Mouse (Mus musculus): ENCODE results near the gene Psmg3.

DNA sequence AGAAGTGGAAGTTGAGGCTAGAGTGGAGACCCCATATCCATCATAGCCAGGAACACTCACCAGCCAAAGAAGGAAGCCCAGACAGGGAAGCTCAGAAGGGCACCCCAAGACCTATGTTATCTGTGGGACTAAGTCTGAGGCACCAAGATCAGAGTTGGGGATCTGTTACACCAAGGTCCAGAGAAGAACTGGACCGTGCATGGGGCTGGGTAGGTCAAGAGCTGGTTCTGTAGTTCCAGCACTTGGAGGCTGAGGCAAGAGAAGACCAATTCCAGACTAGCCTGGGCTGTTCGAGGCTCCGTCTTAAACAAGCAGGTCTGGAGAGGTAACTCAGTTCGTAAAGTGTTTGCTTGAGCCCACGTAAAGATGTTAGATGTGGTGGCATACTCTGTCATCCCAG is 32.5 kb downstream of the Psmg3 start:
- TF ChIP-seq POLR2A (IDR thresholded peaks at IDR 0.05; ENCODE audit: low read depth, low read length) (no peak), CTCF (IDR thresholded peaks at IDR 0.05; ENCODE audit: borderline replicate concordance, insufficient read depth, low read length) (no peak)

Measured in embryonic fibroblast, embryonic 13.5 days (primary cell).